Mouse (Mus musculus) embryonic facial prominence, embryonic 14.5 days (tissue): ENCODE measurements around the gene Fam171a1. TPM values are rescaled to one million over a fixed set of nuclear protein-coding genes. Genes with fewer than 3 reads are reported as not detected.

ENCODE experiments used
- ATAC-seq: fragments of 200-750 bp; cut with Nextera tagmentation; 2 replicates; pipeline ENCODE4 v1.8.0; 2017; ENCODE audit warnings: low read depth, moderate number of reproducible peaks, moderate TSS enrichment
- DNase-seq: peaks from one replicate; pipeline ENCODE4 v3.0.0-alpha.2; 2015; ENCODE audit warnings: low spot score
- H3K27ac ChIP-seq: fragments of 300-500 bp; sonication (generic); replicated peaks from 2 replicates; pipeline ENCODE4 v1.5.1; 2014; ENCODE audit warnings: low read depth, mild to moderate bottlenecking, low read length, moderate library complexity
- H3K27me3 ChIP-seq: fragments of 300-500 bp; sonication (generic); replicated peaks from 2 replicates; pipeline ENCODE4 v1.6.1; 2014; ENCODE audit warnings: low read length; ENCODE audit not compliant: control insufficient read depth, insufficient read depth
- H3K36me3 ChIP-seq: fragments of 300-500 bp; sonication (generic); 2 replicates; pipeline ENCODE4 v1.6.1; 2014; ENCODE audit warnings: low read length, mixed read lengths; ENCODE audit not compliant: control insufficient read depth, insufficient read depth
- H3K4me1 ChIP-seq: fragments of 300-500 bp; sonication (generic); 2 replicates; pipeline ENCODE4 v1.6.1; 2014; ENCODE audit warnings: antibody characterized with exemption, low read length; ENCODE audit not compliant: control insufficient read depth, insufficient read depth
- H3K4me2 ChIP-seq: fragments of 300-500 bp; sonication (generic); 2 replicates; pipeline ENCODE4 v1.6.1; 2014; ENCODE audit warnings: low read depth, mild to moderate bottlenecking, low read length, moderate library complexity, mixed read lengths
- H3K4me3 ChIP-seq: fragments of 300-500 bp; sonication (generic); 2 replicates; pipeline ENCODE4 v1.5.1; 2014; ENCODE audit warnings: low read depth, mild to moderate bottlenecking, low read length
- H3K9ac ChIP-seq: fragments of 300-500 bp; sonication (generic); 2 replicates; pipeline ENCODE4 v1.6.1; 2014; ENCODE audit warnings: low read depth, mild to moderate bottlenecking, low read length, moderate library complexity, mixed read lengths
- H3K9me3 ChIP-seq: fragments of 300-500 bp; sonication (generic); 2 replicates; pipeline ENCODE4 v1.6.1; 2016; ENCODE audit warnings: low read length; ENCODE audit not compliant: control insufficient read depth
- WGBS: fragments of 180-500 bp; shearing (Covaris S2); extraction: QIAGEN DNeasy Blood & Tissue Kit; methylation state at CpG from one replicate; pipeline ENCODE4 v1.1.7; 2014; 5-methylcytosine and 5-hydroxymethylcytosine counted together
- polyA plus RNA-seq: library from polyadenylated mRNA; unstranded; fragments of >200 nt; fragmentation: Nextera tagmentation; extraction: Ambion mirVana; gene quantifications from 2 replicates; pipeline ENCODE4 v1.2.1, GENCODE M21; 2014

The Fam171a1 gene
- polyA plus RNA-seq, 1 experiment from 2014 or later: 31.2 TPM

GRCm38 (mm10) chr2:3108431-3108830 lies 5.6 kb upstream of the Fam171a1 start:
- no peaks in the 10 kb centered on the region for H3K36me3 ChIP-seq
- no peaks in the 10 kb centered on the region for H3K27me3 ChIP-seq
- 84% methylated on average over 3 of the region's 3 CpGs for WGBS
- H3K9me3 ChIP-seq: no peaks in the 10 kb centered on the region
- H3K4me1 ChIP-seq: peaks cover 3% of the 10 kb centered on the region; the same call in 1 of the 2 replicates
- DNase-seq: no peak
- no peak overlapping the region for H3K27ac ChIP-seq
- H3K9ac ChIP-seq: no peak overlapping the region
- H3K4me3 ChIP-seq: no peak overlapping the region
- no peak for ATAC-seq
- H3K4me2 ChIP-seq: no peak overlapping the region

- Histone ChIP-seq H3K27me3 (no peaks in the 10 kb centered on the region), H3K9me3 (no peaks in the 10 kb centered on the region), H3K4me1 (peaks cover 7% of the 10 kb centered on the region; the same call in 1 of the 2 replicates), H3K27ac (no peak overlapping the region), H3K4me2 (no peak overlapping the region), H3K4me3 (no peak overlapping the region), H3K36me3 (no peaks in the 10 kb centered on the region), H3K9ac (no peak overlapping the region)
- DNase-seq: no peak
- whole genome bisulfite sequencing: 58% methylated on average over 1 of the region's 1 CpGs
- ATAC-seq: no peak
Observed at GRCm38 (mm10) chr2:3108834-3109233, 5.2 kb upstream of the Fam171a1 start.

- Histone ChIP-seq H3K27me3 (no peaks in the 10 kb centered on the region), H3K9ac (peak overlapping the region; percentile 91; the same call in 1 of the 2 replicates), H3K9me3 (no peaks in the 10 kb centered on the region), H3K27ac (no peak overlapping the region; the same call in 1 of the 2 replicates), H3K4me1 (peaks cover 17% of the 10 kb centered on the region; the same call in 1 of the 2 replicates), H3K4me3 (peak overlapping the region; percentile 88), H3K4me2 (peak overlapping the region; percentile 63; the same call in 1 of the 2 replicates), H3K36me3 (no peaks in the 10 kb centered on the region)
- no peak for DNase-seq
- no peak; the same call in 1 of the 2 replicates for ATAC-seq
- WGBS: 33% methylated on average over 2 of the region's 2 CpGs
Observed at GRCm38 (mm10) chr2:3117855-3118202, 3.8 kb downstream of the Fam171a1 start.

GRCm38 (mm10) chr2:3118203-3118941 lies 4.3 kb downstream of the Fam171a1 start:
- H3K9ac ChIP-seq: peak overlapping the region; percentile 91

GRCm38 (mm10) chr2:3118969-3119368 lies 4.9 kb downstream of the Fam171a1 start:
- Histone ChIP-seq H3K4me2 (peak overlapping the region; percentile 63), H3K9me3 (no peaks in the 10 kb centered on the region), H3K27ac (peak overlapping the region; percentile 88), H3K27me3 (no peaks in the 10 kb centered on the region), H3K36me3 (no peaks in the 10 kb centered on the region), H3K4me1 (0 out of 2 replicates have a peak, but pooled peaks cover 9% of the 10 kb centered on the region), H3K9ac (peak overlapping the region; percentile 91), H3K4me3 (peak overlapping the region; percentile 88)
- peak; percentile 27; the same call in 1 of the 2 replicates for ATAC-seq
- DNase-seq: no peak
- under 1% methylated on average over 11 of the region's 16 CpGs for WGBS

More at GRCm38 (mm10) chr2:3118203-3118941, 4.3 kb downstream of the Fam171a1 start:
- peaks cover 15% of the 10 kb centered on the region; the same call in 1 of the 2 replicates for H3K4me1 ChIP-seq
- under 1% methylated on average over 19 of the region's 93 CpGs for WGBS
- no peaks in the 10 kb centered on the region for H3K27me3 ChIP-seq
- H3K4me3 ChIP-seq: peak overlapping the region; percentile 88
- peak overlapping the region; percentile 63 for H3K4me2 ChIP-seq
- ATAC-seq (peak; percentile 91), DNase-seq (peak; percentile 92)
- H3K9me3 ChIP-seq: no peaks in the 10 kb centered on the region
- H3K36me3 ChIP-seq: no peaks in the 10 kb centered on the region
- H3K27ac ChIP-seq: peak overlapping the region; percentile 88

GRCm38 (mm10) chr2:3119371-3119935 lies 5.4 kb downstream of the Fam171a1 start:
- DNase-seq (no peak), ATAC-seq (no peak)
- Histone ChIP-seq H3K4me1 (0 out of 2 replicates have a peak, but pooled peaks cover 12% of the 10 kb centered on the region), H3K27me3 (no peaks in the 10 kb centered on the region), H3K4me3 (peak overlapping the region; percentile 88), H3K9me3 (no peaks in the 10 kb centered on the region), H3K9ac (peak overlapping the region; percentile 91), H3K4me2 (peak overlapping the region; percentile 63), H3K36me3 (no peaks in the 10 kb centered on the region), H3K27ac (no peak overlapping the region)
- 25% methylated on average over 4 of the region's 4 CpGs for WGBS

GRCm38 (mm10) chr2:3122571-3122970 lies 8.5 kb downstream of the Fam171a1 start:
- Histone ChIP-seq H3K27me3 (no peaks in the 10 kb centered on the region), H3K9me3 (no peaks in the 10 kb centered on the region), H3K4me1 (peaks cover 16% of the 10 kb centered on the region; the same call in 1 of the 2 replicates), H3K4me2 (no peak overlapping the region), H3K9ac (no peak overlapping the region), H3K27ac (no peak overlapping the region), H3K36me3 (no peaks in the 10 kb centered on the region), H3K4me3 (no peak overlapping the region)
- ATAC-seq (no peak), DNase-seq (no peak)
- WGBS: 73% methylated on average over 4 of the region's 4 CpGs

- H3K27me3 ChIP-seq: no peaks in the 10 kb centered on the region
- no peak overlapping the region for H3K4me3 ChIP-seq
- no peak overlapping the region for H3K27ac ChIP-seq
- 79% methylated on average over 4 of the region's 4 CpGs for WGBS
- H3K9me3 ChIP-seq: no peaks in the 10 kb centered on the region
- no peak overlapping the region for H3K9ac ChIP-seq
- no peaks in the 10 kb centered on the region for H3K36me3 ChIP-seq
- no peak for ATAC-seq
- no peak for DNase-seq
- H3K4me2 ChIP-seq: no peak overlapping the region
- peaks cover 12% of the 10 kb centered on the region; the same call in 1 of the 2 replicates for H3K4me1 ChIP-seq
Observed at GRCm38 (mm10) chr2:3127256-3127883, 13.3 kb downstream of the Fam171a1 start.
